Mouse (Mus musculus): Measurements from ENCODE around the gene Pax2.
"Not testable (repeated sequence)": the region's sequence is repeated elsewhere in the genome, so short reads cannot be mapped to it uniquely, and the experiment has no call there.

Pax2 gene

DNA sequence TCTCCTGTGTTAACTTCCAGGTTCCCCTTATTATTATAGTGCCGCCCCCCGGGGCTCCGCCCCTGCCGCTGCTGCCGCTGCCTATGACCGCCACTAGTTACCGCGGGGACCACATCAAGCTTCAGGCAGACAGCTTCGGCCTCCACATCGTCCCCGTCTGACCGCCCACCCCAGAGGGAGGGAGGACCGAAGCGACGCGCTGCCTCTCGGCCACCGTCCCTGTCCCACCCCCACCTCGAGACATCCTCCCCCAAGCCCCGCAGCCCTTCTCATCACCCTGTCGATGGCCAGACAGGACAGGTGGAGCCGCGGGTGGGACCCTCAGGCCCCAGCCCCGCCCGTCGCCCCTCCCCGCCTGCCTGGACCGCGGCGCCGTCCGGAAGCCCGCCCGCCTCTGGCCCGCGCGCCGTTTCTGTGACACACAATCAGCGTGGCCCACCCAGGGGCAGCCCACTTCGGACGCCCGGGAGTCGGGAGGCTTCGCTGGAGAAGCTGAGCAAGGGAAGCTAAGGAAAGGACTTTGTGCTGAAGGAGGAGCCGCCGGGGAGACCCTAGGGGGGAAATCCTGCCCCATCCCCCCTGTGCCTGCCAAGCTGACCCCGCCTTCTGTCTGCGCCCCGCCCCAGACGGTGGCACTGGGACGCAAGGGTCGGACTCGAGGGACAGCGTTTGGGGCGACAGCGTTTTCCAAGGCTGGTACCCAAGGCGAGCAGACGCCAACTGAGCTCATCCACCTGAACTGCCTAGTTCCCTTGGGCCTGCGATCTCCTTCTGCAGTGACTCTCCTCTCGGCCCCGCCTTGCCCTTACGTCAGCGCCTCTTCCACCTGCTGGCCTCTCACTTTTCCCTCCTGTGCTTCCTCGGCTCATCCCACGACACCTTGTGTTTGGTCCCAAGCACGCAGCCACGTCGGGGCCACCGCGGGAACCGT lies 80.4 kb downstream of the Pax2 start:
- DNase-seq (ENCODE audit: low spot score in 2 of 2): peak in 1 of 2 experiments; percentile 13

DNA sequence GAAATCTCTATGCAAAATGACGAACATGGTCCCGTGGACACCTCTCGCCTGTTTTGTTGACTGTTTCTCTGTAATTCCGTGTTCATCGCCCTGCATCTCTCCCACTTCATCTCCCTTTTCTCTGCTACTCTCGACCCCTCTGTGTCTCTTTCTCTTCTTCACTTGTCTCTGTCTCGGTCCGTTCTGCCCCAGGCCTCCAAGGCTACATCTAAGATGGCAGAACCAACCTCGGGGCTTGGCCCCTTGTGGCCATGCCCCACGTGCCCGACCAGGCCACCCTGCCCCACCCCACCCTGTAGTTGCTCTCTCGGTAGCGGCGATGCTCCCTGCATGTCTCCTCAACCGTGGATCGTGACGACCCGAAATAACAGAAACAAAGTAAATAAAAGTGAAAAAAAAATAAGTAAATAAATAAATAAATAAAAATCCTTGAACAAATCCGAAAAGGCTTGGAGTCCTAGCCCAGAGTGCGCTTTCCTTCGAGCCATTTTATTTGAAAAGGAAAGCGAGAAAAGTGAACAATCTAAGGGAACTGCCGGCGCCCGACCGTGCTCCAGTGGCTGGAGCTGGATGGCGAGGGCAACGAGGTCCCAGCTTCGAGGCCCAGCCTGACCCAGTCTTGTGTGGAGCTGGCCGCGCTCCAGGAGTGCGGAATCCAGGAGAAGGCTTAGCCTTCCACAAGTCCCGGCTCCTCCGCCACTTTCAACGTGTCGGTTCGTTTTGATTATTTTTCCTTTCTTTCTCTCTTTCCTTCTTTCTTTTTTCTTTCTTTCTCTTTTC lies 81.8 kb downstream of the Pax2 start:
- no peak for DNase-seq (ENCODE audit: low spot score in 2 of 2)

DNA sequence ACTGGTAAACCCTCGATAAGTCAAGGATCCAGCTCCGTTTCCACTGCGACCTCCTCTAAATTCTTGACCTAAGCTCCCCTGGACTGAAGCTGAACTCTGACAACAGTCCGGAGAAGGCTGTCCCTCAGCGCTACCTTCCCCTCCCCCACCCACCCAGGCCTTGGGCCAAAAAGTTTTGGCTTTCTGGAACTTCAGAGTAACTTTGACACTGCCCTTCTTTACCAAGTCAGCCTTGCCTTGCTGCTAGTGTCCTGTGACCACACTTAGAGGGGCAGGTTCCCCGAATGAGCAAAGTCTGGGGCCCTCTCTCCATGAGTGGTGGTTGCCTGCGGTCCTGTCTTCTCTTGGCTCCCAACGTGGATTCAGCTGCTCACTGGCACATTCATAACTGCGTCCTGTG lies 82.5 kb downstream of the Pax2 start:
- DNase-seq (ENCODE audit: low spot score in 2 of 2): no peak

DNA sequence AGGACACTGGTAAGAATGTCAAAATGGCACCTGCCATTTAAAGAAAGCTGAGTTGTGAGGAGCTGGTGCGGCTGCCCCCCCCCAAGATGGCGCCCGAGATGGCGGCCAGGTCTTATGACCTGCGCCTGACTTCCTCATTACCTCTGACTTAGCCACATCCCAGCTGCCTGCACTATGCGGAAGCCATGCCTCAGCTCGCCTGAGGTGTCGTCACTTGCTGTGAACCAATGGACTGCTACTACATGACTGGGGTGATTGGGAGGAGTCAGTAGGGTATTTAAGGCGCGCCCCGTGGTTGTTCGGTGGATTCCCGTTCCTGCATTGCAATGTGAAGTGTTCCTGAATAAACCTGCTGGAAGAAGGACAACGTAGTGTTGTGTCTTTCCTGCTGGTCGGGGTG lies 86.8 kb downstream of the Pax2 start:
- not testable (repeated sequence) for DNase-seq (ENCODE audit: low spot score in 2 of 2)

DNA sequence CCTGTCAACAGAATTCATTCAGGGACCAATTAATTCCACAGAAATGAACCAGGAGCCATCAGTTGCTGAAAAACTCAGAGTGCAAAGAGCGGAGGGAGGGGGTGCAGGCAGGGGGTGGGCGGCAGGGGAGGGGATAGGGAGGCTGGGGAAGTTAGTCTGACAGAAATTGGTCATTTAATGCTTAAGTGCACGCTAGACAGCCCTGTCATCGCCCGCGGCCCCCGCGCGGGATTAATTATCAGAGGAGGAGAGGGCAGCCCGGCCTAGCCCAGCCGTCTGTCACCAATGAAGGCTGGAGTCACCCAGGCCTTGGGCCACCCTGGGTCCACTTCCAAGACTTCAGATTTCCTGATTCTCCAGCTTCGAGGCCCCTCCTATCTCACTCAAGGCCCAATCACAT lies 93.6 kb downstream of the Pax2 start:
- no peak for DNase-seq (ENCODE audit: low spot score in 2 of 2)

DNA sequence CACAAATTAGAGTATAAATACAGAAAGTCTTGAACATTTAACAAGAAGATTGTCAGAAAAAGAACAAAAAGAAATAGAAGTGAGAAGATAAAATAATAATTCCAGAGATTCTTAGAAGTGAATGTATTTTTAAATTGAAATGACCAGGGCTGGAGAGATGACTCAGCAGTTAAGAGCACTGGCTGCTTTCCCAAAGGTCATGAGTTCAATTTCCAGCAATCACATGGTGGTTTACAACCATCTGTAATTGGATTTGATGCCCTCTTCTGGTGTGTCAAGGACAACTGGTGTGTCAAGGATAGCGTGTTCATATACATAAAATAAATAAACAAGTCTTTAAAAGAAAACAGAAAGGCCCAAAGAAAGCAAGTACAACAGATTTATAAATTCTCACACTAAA lies 102.8 kb downstream of the Pax2 start:
- no peak for DNase-seq (ENCODE audit: low spot score in 2 of 2)

DNA sequence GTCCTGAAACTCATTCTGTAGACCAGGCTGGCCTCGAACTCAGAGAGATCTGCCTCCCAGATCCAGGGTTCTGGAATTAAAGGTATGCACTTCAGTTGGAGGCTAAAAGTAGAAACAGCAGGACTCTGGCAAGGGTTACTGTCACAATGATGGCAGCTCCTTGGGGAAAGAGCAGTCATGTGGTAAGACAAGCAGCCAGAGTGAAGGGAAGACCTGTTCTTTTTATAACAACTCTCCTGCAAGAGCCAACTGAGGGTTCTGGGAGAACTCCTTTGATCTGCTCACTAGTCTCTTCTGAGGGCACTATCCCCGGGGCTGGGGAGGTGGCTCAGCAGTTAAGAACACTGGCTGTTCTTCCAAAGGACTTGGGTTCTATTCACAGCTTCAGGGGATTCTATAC lies 112.9 kb downstream of the Pax2 start:
- no peak for DNase-seq (ENCODE audit: low spot score in 2 of 2)

DNA sequence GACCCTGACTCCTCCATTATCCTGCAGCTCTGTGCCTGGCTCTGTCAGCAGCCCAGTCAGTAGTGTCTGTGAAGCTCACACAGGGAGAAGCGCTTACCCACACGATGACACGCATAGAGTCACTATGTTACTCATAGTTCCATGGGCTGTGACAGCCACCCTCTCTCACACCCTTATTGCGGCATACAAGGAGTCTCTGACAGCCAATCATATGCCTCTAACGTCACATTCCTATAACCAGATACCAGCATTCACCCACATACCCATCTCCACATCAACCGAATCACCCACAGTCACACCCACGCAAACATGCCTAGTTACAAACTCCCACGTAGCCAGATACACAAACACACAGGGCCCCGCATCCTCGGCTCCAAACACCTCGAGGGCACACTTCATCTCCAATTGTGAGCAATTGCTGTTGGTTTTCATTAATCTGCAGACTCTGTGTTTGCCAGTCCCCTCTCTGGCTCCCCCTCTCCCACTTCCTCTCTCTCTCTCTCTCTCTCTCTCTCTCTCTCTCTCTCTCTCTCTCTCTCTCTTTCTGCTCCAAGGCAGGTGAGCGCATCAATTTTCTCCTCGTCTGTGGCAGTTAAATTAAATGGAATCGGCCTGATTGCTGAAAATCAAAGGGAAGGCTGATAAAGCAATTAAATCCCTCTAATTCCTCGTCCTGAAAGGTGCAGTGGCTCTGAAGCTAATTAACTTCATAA lies 118.5 kb downstream of the Pax2 start:
- no peak for DNase-seq (ENCODE audit: low spot score in 2 of 2)

DNA sequence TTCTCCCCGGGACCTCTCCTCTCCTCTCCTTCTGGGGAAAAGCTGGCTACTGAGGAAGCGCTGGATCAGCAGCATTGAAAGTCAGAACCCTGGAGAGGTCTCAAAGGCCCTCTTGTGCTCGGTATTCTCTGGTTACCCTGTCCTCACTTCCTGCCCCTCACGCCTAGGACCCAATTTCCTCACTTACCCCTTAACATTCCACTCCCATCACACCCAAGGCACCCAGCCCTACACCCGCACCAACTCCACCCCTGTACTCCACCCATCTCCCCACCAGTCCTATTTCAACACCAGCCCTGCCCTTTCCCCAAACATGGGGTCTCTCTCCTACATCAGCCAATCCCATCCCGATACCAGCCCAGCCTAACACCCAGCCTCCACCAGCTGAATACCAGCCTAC lies 119.1 kb downstream of the Pax2 start:
- DNase-seq (ENCODE audit: low spot score in 2 of 2): no peak

DNA sequence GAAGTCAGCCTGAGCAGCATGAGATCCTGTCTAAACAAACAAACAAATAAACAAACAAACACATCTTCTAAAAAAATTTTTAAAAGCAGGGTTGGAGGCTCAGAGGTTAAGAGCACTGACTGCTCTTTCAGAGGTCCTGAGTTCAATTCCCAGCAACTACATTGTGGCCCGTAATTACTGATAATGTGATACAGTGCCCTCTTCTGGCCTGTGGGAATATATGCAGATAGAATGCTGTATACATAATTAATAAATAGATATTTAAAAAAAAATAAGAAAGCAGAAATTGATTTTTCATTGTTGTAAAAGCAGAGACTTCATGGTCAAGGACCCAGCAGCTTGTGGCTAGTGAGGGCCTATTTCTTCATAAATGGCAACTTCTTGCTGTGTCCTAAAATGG lies 119.9 kb downstream of the Pax2 start:
- no peak for DNase-seq (ENCODE audit: low spot score in 2 of 2)

DNA sequence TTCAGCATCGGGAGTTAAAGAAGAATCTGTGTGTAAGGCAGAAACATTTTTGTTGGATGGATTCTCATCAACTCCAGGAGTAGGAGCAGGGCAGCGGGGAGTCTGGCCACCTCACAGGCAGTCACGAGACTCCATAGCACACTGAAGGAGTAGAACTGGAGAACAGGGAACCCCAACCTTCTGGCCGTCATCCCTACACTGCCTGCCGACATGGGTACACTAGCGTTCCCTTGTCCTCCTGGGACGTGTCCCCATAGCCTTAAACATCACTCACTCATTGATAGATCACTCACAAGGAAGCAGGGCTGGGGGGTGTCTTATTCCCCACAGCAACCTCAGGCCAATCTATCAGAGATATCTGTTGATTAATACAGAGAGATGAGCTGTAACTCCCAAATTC lies 120.7 kb downstream of the Pax2 start:
- no peak for DNase-seq (ENCODE audit: low spot score in 2 of 2)

DNA sequence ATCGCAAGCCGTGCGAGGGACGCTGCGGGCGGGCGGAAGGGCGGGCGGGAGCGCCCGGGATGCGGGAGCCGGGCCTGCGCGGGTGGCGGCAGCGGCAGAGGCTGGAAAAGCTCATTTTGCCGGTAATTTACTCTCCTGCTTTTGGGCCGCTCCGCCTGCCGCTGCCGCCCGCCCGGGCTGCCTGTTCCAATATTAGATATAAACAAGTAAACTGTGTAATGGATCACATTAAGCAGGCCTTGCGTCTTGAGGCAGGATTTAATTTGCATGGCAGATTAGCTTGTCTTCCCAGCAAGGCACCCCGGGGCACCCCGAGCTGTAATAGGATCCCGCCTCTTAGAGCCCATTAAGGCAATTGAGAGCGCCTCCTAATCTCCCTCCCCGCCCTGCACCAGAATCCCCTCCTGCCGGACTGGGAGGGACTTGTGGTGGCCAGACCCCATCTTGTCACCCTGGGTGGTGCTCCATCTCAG lies 126.7 kb downstream of the Pax2 start:
- peak in 1 of 2 experiments; percentile 26 for DNase-seq (ENCODE audit: low spot score in 2 of 2)

DNA sequence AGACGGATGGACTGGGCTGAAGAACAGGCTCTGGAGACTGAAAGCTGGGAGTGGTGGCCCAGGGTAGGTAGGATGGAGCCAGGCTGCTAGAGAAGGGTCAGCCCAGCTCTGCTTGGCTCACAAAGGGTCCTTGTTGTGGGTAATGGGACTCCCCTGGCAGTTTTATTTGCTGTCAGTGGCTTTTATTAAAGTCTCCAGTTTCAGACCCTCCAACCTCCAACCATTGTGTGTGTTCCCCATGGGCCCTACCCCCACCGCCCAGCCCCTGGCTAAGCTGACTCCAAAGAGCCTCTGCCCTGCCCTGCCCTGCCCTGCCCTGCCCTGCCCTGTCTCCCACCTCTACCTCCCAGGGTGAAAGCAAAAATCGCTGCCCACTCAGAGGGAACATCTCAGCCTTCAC lies 128.5 kb downstream of the Pax2 start:
- no peak for DNase-seq (ENCODE audit: low spot score in 2 of 2)

DNA sequence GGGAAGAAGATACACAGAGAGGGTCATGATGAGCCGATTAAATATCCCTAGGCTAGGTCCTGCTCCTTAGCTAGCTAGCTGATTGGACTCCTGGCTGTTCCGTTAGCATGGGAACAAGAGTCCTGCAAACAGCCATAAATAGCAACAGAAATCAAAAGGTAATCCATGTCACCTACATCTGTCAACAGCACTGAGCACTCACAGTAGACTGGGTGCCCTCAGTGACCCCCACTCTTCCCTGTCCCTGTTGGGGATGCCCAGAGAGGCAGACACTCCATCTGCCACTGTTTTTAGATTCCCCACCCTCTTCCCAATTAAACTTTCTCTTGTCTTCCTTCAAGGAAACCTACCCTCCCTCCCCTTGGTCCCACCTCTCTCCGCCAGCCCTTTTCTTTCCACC lies 130.6 kb downstream of the Pax2 start:
- DNase-seq (ENCODE audit: low spot score in 2 of 2): no peak
